Mouse (Mus musculus) ES-E14 (cell line): Measurements from ENCODE around the gene Serpinf2.

Experiments
- CHD2 ChIP-seq: IDR thresholded peaks from 2 replicates; pipeline ENCODE4 v1.6.1; 2014; ENCODE audit warnings: mild to moderate bottlenecking, low read depth, low read length, inconsistent platforms
- ZNF384 ChIP-seq: IDR thresholded peaks from 2 replicates; pipeline ENCODE4 v1.6.1; 2012; ENCODE audit warnings: low read depth, low read length, inconsistent platforms

DNA sequence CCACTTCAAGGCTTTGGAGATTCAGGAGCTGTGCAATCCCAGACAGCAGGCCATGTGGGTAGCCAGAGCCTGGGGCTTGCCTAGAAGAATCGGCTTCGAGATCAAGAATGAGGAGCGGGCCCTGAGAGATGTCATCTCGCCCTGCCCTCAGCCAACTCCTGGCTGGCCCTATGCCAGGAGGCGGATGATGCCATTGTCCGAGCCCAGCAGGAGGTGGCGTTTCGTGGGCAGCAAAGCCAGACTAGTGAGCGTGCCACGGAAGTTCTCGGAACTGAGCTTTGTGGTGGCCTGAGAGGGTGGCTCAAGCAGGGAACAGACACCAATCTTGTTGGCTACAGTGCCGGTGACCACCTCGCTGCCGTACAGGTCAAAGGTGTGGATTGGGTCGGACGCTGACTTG, 2.2 kb upstream of the Serpinf2 start:
- TF ChIP-seq CHD2 (no peak), ZNF384 (no peak)
